Mouse (Mus musculus) small intestine, adult 2 months (tissue): Measurements from ENCODE around the gene Srsf10. TPM values are rescaled to one million over a fixed set of nuclear protein-coding genes. Genes with fewer than 3 reads are reported as not detected.

Source experiments
- H3K27ac ChIP-seq: fragments of 200-500 bp; 2 replicates; pipeline ENCODE4 v1.5.1; 2012; ENCODE audit warnings: low read depth, low read length, control low read depth, inconsistent platforms; ENCODE audit not compliant: insufficient read depth
- H3K27me3 ChIP-seq: fragments of 200-500 bp; 2 replicates; pipeline ENCODE4 v1.6.1; 2012; ENCODE audit warnings: mild to moderate bottlenecking, moderate library complexity, low read length, inconsistent platforms; ENCODE audit not compliant: control insufficient read depth, insufficient read depth
- H3K36me3 ChIP-seq: fragments of 200-500 bp; 2 replicates; pipeline ENCODE4 v1.6.1; 2012; ENCODE audit warnings: mild to moderate bottlenecking, low read length, control low read depth, inconsistent platforms; ENCODE audit not compliant: control insufficient read depth, insufficient read depth
- H3K4me1 ChIP-seq: fragments of 200-500 bp; 2 replicates; pipeline ENCODE4 v1.6.1; 2012; ENCODE audit warnings: low read length, inconsistent platforms, mixed read lengths; ENCODE audit not compliant: control insufficient read depth, insufficient read depth, insufficient read length
- H3K4me3 ChIP-seq: fragments of 200-500 bp; 2 replicates; pipeline ENCODE4 v1.5.1; 2012; ENCODE audit warnings: low read depth, mild to moderate bottlenecking, control low read depth, inconsistent platforms, low read length, moderate library complexity
- CTCF ChIP-seq: fragments of 200-500 bp; IDR thresholded peaks from 2 replicates; pipeline ENCODE4 v1.5.1; 2012; ENCODE audit warnings: low read depth, mild to moderate bottlenecking, control low read depth, inconsistent platforms, low read length, moderate library complexity, mixed read lengths; ENCODE audit not compliant: insufficient replicate concordance, insufficient read length; ENCODE audit errors: extremely low read depth
- POLR2A ChIP-seq: fragments of 200-500 bp; IDR thresholded peaks from 2 replicates; pipeline ENCODE4 v1.6.1; 2012; ENCODE audit warnings: low read depth, mild to moderate bottlenecking, control low read depth, inconsistent platforms, low read length, moderate library complexity
- WGBS: fragments of 180-500 bp; shearing (Covaris S2); methylation state at CpG from one replicate; pipeline ENCODE4 v1.1.7; 2018; 5-methylcytosine and 5-hydroxymethylcytosine counted together
- polyA plus RNA-seq: library from polyadenylated mRNA; depleted of rRNA; stranded (reverse); fragments of >200 nt; gene quantifications from 2 replicates; pipeline ENCODE4 v1.2.3, GENCODE M21; 2012

Srsf10 gene
- polyA plus RNA-seq, 1 experiment, result 48.2 TPM

DNA sequence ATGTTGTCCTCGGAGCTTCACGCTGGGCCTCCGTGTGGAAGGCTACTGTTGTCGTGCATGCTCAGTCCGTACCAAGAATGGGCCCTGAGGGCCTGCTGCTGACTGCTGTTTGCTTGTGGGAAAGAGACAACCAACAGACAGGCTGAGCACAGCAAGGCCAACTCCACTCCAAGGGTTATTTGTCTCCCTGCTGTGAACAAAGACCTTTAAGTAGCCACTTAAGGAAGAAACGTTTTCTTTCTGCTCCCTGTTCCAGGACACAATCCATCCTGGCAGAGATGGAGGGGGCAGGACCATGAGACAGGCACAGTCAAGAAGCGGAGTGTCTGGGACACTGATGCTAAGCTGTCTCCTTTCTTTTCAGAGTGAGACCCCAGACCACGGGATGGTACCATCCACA, 31.3 kb upstream of the Srsf10 start:
- H3K4me1 ChIP-seq, result no peaks in the 10 kb centered on the region
- no peaks in the 10 kb centered on the region for H3K36me3 ChIP-seq
- no peaks in the 10 kb centered on the region for H3K27me3 ChIP-seq
- H3K27ac ChIP-seq, result no peak overlapping the region
- 59% methylated on average over 8 of the region's 8 CpGs for WGBS
- TF ChIP-seq CTCF (no peak), POLR2A (no peak)
- no peak overlapping the region for H3K4me3 ChIP-seq

DNA sequence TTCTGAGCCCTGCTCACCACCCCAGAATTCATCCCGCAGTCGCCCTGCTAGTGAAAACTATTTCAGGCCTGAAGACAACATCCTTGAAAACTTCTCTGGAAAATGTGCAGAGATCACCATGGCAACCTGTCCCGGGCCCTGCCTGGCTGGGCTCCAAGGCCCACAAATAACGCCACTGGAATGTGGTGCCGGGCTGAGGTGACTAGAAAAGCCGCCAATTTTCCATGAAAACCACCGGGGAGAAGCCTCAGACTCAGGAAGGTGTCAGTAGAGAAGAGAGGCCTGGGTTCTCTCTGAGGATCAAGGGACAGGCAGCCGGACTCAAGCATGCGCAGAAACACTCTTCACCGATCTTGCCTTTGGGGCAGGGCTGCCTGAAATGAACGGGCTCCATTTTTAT, 27.1 kb upstream of the Srsf10 start:
- no peak overlapping the region for H3K4me3 ChIP-seq
- WGBS, result 48% methylated on average over 11 of the region's 11 CpGs
- no peaks in the 10 kb centered on the region for H3K27me3 ChIP-seq
- H3K4me1 ChIP-seq, result no peaks in the 10 kb centered on the region
- TF ChIP-seq CTCF (no peak), POLR2A (no peak)
- no peaks in the 10 kb centered on the region for H3K36me3 ChIP-seq
- peak overlapping the region; percentile 33; the same call in 1 of the 2 replicates for H3K27ac ChIP-seq

DNA sequence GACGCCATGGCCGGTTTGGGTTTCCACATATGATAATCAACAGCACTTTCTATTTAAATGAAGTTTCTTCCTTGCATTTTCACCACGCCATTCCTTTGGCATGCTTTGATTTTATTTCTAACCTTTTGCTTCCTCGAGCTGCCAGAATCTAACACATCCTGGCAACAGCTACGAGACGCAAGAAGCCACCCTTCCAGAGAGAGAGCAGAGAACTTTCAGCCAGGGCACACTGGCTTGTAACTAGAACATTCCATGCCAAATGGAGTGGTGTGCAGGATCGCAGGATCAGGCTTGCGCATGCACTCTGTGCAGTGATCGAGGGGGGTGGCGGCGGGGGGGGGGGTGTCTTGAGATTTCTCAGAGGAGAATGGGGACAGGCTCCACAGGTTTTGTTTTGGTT, 23.5 kb upstream of the Srsf10 start:
- TF ChIP-seq CTCF, result no peak
- no peak for TF ChIP-seq POLR2A
- no peak overlapping the region for H3K27ac ChIP-seq
- WGBS, result 75% methylated on average over 11 of the region's 11 CpGs

DNA sequence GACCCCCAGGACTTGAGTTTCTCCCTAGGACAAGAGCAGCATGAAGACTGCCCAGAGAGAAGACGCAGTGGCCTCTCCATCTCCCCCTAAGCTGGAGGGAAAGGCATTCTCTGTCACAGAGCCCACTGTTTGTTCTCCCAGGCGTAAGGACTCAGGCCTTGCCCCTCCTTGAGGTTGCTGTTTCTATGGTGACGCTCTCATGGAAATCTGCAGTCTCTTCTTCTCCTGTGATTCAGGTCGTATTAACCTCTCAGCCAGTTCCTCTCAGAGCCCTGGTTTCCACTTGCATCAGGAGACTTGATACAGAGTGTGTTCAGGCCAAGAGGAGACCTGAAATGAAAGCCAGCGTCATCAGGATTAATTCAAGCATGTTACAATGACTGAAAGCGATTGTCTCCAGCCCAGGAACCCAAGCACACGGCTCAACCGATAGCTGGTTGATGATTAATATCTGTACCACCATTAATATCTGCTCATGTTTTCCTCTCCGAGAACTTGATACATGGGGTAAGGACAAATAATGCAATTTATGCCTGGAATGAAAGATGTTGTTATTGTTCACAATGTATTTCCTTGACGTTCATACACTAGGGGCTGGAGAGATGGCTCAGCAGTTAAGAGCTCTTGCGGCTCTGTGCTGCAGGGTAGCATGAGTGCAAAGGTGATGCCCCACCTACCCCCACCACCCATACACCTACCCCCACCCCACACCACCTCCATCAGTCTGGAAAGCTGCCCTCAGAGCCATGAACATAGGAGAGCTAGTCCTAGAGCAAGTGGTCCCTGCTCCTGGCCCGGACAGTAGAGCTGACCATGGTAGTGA, 22.0 kb upstream of the Srsf10 start:
- 63% methylated on average over 12 of the region's 12 CpGs for WGBS
- H3K27ac ChIP-seq, result no peak overlapping the region
- TF ChIP-seq CTCF (no peak), POLR2A (no peak)
- H3K4me1 ChIP-seq, result no peaks in the 10 kb centered on the region
- no peaks in the 10 kb centered on the region for H3K27me3 ChIP-seq
- no peaks in the 10 kb centered on the region for H3K36me3 ChIP-seq
- H3K4me3 ChIP-seq, result no peak overlapping the region

More for the DNA sequence above, 23.5 kb upstream of the Srsf10 start:
- no peaks in the 10 kb centered on the region for H3K36me3 ChIP-seq
- H3K27me3 ChIP-seq, result no peaks in the 10 kb centered on the region
- no peaks in the 10 kb centered on the region for H3K4me1 ChIP-seq
- H3K4me3 ChIP-seq, result no peak overlapping the region

DNA sequence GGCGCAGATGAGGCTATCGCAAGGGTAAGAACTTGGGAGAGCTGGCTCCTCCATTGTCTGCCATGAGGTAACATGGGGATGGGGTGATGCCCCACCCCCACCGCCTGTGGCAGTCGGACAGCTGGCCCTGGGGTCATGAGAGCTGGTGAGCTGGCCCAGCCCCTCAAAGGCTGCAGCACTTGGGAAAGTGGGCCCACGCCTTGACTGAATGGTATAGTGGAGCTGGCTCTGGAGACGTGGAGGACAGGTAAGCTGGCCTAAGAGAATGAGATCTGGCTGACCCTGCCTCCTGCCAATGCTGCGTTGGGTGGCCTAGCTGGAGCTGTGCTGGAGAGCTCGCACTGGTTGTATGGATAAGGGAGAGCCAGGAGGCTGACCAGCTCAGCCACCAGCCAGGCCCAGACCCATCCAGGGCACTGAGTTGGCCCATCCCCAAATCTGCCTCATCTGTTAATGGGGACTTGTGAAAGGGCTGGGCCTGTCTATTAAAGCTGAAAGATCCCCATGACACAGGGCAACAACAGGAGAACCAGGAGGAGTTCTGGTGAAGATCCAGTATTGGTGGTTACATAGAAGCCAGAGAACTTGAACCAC, 21.3 kb upstream of the Srsf10 start:
- no peaks in the 10 kb centered on the region for H3K36me3 ChIP-seq
- H3K4me3 ChIP-seq, result no peak overlapping the region
- WGBS, result 95% methylated on average over 8 of the region's 8 CpGs
- H3K4me1 ChIP-seq, result no peaks in the 10 kb centered on the region
- no peaks in the 10 kb centered on the region for H3K27me3 ChIP-seq
- no peak for TF ChIP-seq POLR2A
- no peak for TF ChIP-seq CTCF
- H3K27ac ChIP-seq, result no peak overlapping the region

DNA sequence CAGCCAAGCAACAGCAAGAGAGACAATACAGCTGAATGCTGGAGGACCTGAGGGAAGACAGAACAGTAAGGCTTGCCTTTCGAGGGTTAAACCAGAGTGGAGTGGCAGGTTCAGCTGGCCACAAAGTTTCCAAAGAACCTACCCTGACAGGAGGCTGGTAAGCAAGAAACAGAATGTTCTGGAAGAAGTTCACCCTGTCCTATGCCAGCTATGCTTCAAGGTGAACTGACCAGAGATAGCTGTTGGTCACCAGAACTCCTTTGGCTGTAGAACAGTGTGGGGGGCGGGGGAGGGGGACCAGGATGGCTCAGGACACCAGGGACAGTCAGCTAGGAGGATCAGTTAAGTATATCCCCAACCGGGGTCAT, 16.6 kb upstream of the Srsf10 start:
- WGBS, result 71% methylated on average over 3 of the region's 3 CpGs
- H3K4me3 ChIP-seq, result no peak overlapping the region
- no peaks in the 10 kb centered on the region for H3K4me1 ChIP-seq
- no peak overlapping the region for H3K27ac ChIP-seq
- TF ChIP-seq CTCF (no peak), POLR2A (no peak)
- H3K36me3 ChIP-seq, result no peaks in the 10 kb centered on the region
- no peaks in the 10 kb centered on the region for H3K27me3 ChIP-seq

DNA sequence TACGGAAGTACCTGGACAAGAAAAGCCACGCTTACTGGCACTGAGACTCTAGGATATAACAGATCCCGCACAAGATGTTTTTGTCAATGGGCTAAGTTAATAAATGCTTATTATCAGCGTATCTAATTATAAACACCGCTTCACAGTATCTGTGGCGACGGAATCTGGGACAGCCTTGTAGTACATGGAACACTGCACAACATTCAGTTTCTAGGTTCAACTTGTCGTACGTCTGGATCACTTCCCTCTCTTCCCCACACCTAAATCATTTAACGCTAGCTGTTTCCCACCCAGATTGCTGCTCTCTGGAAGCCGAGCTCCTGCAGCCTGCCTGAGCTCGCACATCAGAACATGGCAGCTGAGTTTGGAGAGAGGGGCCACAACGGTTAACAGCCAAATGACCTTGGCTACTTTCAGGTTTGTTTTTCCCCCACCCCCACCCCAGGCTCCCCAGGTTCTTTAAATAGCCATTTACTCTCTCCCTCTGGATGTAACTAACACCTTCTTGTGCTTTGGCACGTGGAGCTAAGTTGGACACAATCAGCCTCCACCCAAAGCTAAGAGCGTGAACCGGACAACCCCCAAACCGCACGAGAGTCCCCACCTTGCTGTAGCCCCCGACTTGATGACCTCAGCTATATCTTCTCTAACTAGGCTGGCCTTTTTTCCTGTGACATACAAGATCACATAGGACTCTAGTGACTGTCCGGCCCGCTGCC, 16.1 kb upstream of the Srsf10 start:
- H3K27ac ChIP-seq, result no peak overlapping the region
- 82% methylated on average over 21 of the region's 21 CpGs for WGBS

More for the DNA sequence above, 16.1 kb upstream of the Srsf10 start:
- no peaks in the 10 kb centered on the region for H3K36me3 ChIP-seq
- TF ChIP-seq POLR2A, result no peak
- no peak for TF ChIP-seq CTCF
- no peak overlapping the region for H3K4me3 ChIP-seq
- H3K4me1 ChIP-seq, result no peaks in the 10 kb centered on the region
- H3K27me3 ChIP-seq, result no peaks in the 10 kb centered on the region
